Mouse (Mus musculus): ENCODE data around the gene Eml6.

GRCm38 (mm10) chr11:29861040-29861439, 164.8 kb downstream of the Eml6 start:
- TF ChIP-seq MAFK (IDR thresholded peaks at IDR 0.05; ENCODE audit: insufficient read depth, low read depth, low read length) (no peak), CHD2 (IDR thresholded peaks at IDR 0.05; ENCODE audit: low read depth, low read length) (no peak)
